Comparison of ENCODE assay signal across 17 mouse cellular contexts in the genomic region with DNA sequence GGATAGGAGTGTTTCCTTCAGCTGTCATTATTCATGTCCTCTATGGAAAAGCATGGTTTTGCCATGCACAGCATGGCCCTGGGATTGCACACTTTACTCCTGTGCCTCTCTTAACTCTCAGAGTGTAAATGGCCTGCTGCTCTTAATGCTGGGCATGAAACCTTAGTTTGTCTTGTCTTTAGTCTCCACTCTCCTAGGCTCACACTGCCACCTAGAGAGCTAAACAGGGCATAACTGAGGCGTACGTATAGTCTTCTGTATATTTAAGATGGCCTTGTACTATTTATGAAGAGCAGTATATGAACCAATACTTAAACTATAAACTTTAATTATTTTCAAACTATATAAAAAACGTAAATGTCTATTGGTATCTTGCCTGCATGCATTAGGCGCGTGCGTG.
DNase-seq lines count a peak whose midpoint lies in the region; ATAC-seq and TF ChIP-seq lines count a peak whose summit lies in the region.
"Had no signal": no experiment of that assay in that cellular context is flagged by ENCODE, and none has a peak within 500 bp of the region (broad histone marks: within the 10 kb centered on the region; RNA-seq: fewer than 3 reads in every experiment).

No protein-coding gene starts in this region.

- no peak overlapping the region for H3K27ac ChIP-seq in layer of hippocampus, adult 2 months
- H3K27ac ChIP-seq: embryonic facial prominence, embryonic 10.5 days; limb, embryonic 15.5 days; midbrain, embryonic 12.5 days had no signal

- peak; percentile 57 for TF ChIP-seq CTCF in layer of hippocampus, adult 2 months (conservative IDR thresholded peaks at IDR 0.05)

- DNase-seq in CD4-positive, CD25-positive, alpha-beta regulatory T cell, adult 2 months (ENCODE audit: low read depth, low spot score), result peak; percentile 27
- no peak for DNase-seq in layer of hippocampus, adult 2 months (ENCODE audit: low spot score in 2 of 2)
- no peak for DNase-seq in layer of hippocampus, adult 18-20 months (ENCODE audit: low spot score in 2 of 2)
- peak; percentile 38 for DNase-seq in thymus, postnatal 14 days
- DNase-seq in thymus, postnatal 10 days (ENCODE audit: low spot score in 2 of 2), result no peak
- DNase-seq in cerebellum, adult 11-12 months, result no peak
- no peak for DNase-seq in kidney, postnatal 4 days
- DNase-seq: cerebellum, adult 11 months; heart, adult 18-20 months; kidney, postnatal 25 days; lung, postnatal 10 days had no signal

- no peak for ATAC-seq in CD4-positive, CD25-positive, alpha-beta regulatory T cell, adult 4 months
- ATAC-seq: activated CD4-positive, CD25-positive, alpha-beta regulatory T cell, adult 4 months; inflammation-experienced regulatory T-cells, adult 6 months had no signal

- H3K4me3 ChIP-seq in layer of hippocampus, adult 2 months, result no peak overlapping the region
- H3K4me3 ChIP-seq: embryonic facial prominence, embryonic 10.5 days; limb, embryonic 15.5 days; midbrain, embryonic 12.5 days had no signal

Comparison
In these comparisons a context has a peak if more than half of its experiments do, and no peak if none do; other contexts are left out.
1. DNase-seq: peak in CD4-positive, CD25-positive, alpha-beta regulatory T cell, adult 2 months (single experiment) and thymus, postnatal 14 days (single experiment); none in layer of hippocampus, adult 2 months (0 of 2), layer of hippocampus, adult 18-20 months (0 of 2), thymus, postnatal 10 days (0 of 2), cerebellum, adult 11-12 months (single experiment) and kidney, postnatal 4 days (0 of 2).